Mouse (Mus musculus): ENCODE measurements at regions not wholly inside any gene's neighbourhood (a gene's known extent, or its start where the extent isn't known, plus 50 kb on each side); places are given as distances from the start of the nearest gene placed in this dataset.

- H3K4me1 ChIP-seq (ENCODE audit: control insufficient read depth in 2 of 2, insufficient read depth in 2 of 2, low read length in 2 of 2, poor library complexity in 1 of 2), result no peaks in the 10 kb centered on the region
- no peak overlapping the region for H3K9ac ChIP-seq (ENCODE audit: insufficient read depth, low read depth, low read length, poor library complexity, severe bottlenecking)
- no peak overlapping the region for H3K27ac ChIP-seq (ENCODE audit: insufficient read depth, low read depth, low read length, poor library complexity, severe bottlenecking)
- DNase-seq (ENCODE audit: low read depth, low spot score), result no peak
- TF ChIP-seq MAFK (IDR thresholded peaks at IDR 0.05; ENCODE audit: insufficient read depth, low read depth, low read length) (no peak), ZNF384 (IDR thresholded peaks at IDR 0.05; ENCODE audit: low read depth, low read length) (no peak), CHD2 (IDR thresholded peaks at IDR 0.05; ENCODE audit: low read depth, low read length) (no peak)
- no peak overlapping the region for H3K4me3 ChIP-seq (ENCODE audit: insufficient read depth in 1 of 2, low read depth in 1 of 2, low read length in 2 of 2, poor library complexity in 1 of 2, severe bottlenecking in 1 of 2)
- in situ Hi-C loops (cut with MboI; ENCODE audit: low sequenced_read_pairs in 2 of 2, unreplicated experiment in 2 of 2), result no loop called here
- no peaks in the 10 kb centered on the region for H3K36me3 ChIP-seq (ENCODE audit: control insufficient read depth, insufficient read depth, low read length, poor library complexity, severe bottlenecking)
- H3K9me3 ChIP-seq (ENCODE audit: control insufficient read depth, insufficient read depth, low read depth, low read length), result no peaks in the 10 kb centered on the region
Measured at GRCm38 (mm10) chr1:92744528-92745241, 86.8 kb upstream of the Gpc1 start.

GRCm38 (mm10) chr1:92742881-92743621, 88.4 kb upstream of the Gpc1 start:
- no peaks in the 10 kb centered on the region for H3K9me3 ChIP-seq (ENCODE audit: control insufficient read depth, insufficient read depth, low read depth, low read length)
- H3K27ac ChIP-seq (ENCODE audit: insufficient read depth, low read depth, low read length, poor library complexity, severe bottlenecking), result no peak overlapping the region
- no peak for TF ChIP-seq HCFC1 (IDR thresholded peaks at IDR 0.05; ENCODE audit: borderline replicate concordance, insufficient read depth, low read length)
- TF ChIP-seq MAFK (IDR thresholded peaks at IDR 0.05; ENCODE audit: insufficient read depth, low read depth, low read length), result no peak
- no peak for TF ChIP-seq ZNF384 (IDR thresholded peaks at IDR 0.05; ENCODE audit: low read depth, low read length)
- no peak for TF ChIP-seq CHD2 (IDR thresholded peaks at IDR 0.05; ENCODE audit: low read depth, low read length)
- no peak for TF ChIP-seq ZC3H11A (IDR thresholded peaks at IDR 0.05; ENCODE audit: borderline replicate concordance, low read depth, low read length)
- H3K4me3 ChIP-seq (ENCODE audit: insufficient read depth in 1 of 2, low read depth in 1 of 2, low read length in 2 of 2, poor library complexity in 1 of 2, severe bottlenecking in 1 of 2), result no peak overlapping the region
- no peak for DNase-seq (ENCODE audit: low read depth, low spot score)
- no peaks in the 10 kb centered on the region for H3K36me3 ChIP-seq (ENCODE audit: control insufficient read depth, insufficient read depth, low read length, poor library complexity, severe bottlenecking)
- no peak overlapping the region for H3K9ac ChIP-seq (ENCODE audit: insufficient read depth, low read depth, low read length, poor library complexity, severe bottlenecking)
- H3K4me1 ChIP-seq (ENCODE audit: control insufficient read depth in 2 of 2, insufficient read depth in 2 of 2, low read length in 2 of 2, poor library complexity in 1 of 2), result no peaks in the 10 kb centered on the region; a peak in 1 of 4 replicates
- in situ Hi-C loops (cut with MboI; ENCODE audit: low sequenced_read_pairs in 2 of 2, unreplicated experiment in 2 of 2), result no loop called here

GRCm38 (mm10) chr1:92742300-92742699, 89.1 kb upstream of the Gpc1 start:
- in situ Hi-C loops (cut with MboI; ENCODE audit: low sequenced_read_pairs in 2 of 2, unreplicated experiment in 2 of 2), result no loop called here
- Histone ChIP-seq H3K27ac (ENCODE audit: insufficient read depth, low read depth, low read length, poor library complexity, severe bottlenecking) (no peak overlapping the region), H3K4me3 (ENCODE audit: insufficient read depth in 1 of 2, low read depth in 1 of 2, low read length in 2 of 2, poor library complexity in 1 of 2, severe bottlenecking in 1 of 2) (no peak overlapping the region), H3K4me1 (ENCODE audit: control insufficient read depth in 2 of 2, insufficient read depth in 2 of 2, low read length in 2 of 2, poor library complexity in 1 of 2) (no peaks in the 10 kb centered on the region; a peak in 1 of 4 replicates), H3K9me3 (ENCODE audit: control insufficient read depth, insufficient read depth, low read depth, low read length) (no peaks in the 10 kb centered on the region), H3K36me3 (ENCODE audit: control insufficient read depth, insufficient read depth, low read length, poor library complexity, severe bottlenecking) (no peaks in the 10 kb centered on the region), H3K9ac (ENCODE audit: insufficient read depth, low read depth, low read length, poor library complexity, severe bottlenecking) (no peak overlapping the region)
- DNase-seq (ENCODE audit: low read depth, low spot score), result no peak
- TF ChIP-seq ZC3H11A (IDR thresholded peaks at IDR 0.05; ENCODE audit: borderline replicate concordance, low read depth, low read length), result no peak
- no peak for TF ChIP-seq CHD2 (IDR thresholded peaks at IDR 0.05; ENCODE audit: low read depth, low read length)
- TF ChIP-seq HCFC1 (IDR thresholded peaks at IDR 0.05; ENCODE audit: borderline replicate concordance, insufficient read depth, low read length), result no peak

- Histone ChIP-seq H3K36me3 (ENCODE audit: control insufficient read depth, insufficient read depth, low read length, poor library complexity, severe bottlenecking) (no peaks in the 10 kb centered on the region), H3K9ac (ENCODE audit: insufficient read depth, low read depth, low read length, poor library complexity, severe bottlenecking) (no peak overlapping the region), H3K4me3 (ENCODE audit: insufficient read depth in 1 of 2, low read depth in 1 of 2, low read length in 2 of 2, poor library complexity in 1 of 2, severe bottlenecking in 1 of 2) (no peak overlapping the region), H3K9me3 (ENCODE audit: control insufficient read depth, insufficient read depth, low read depth, low read length) (no peaks in the 10 kb centered on the region), H3K4me1 (ENCODE audit: control insufficient read depth in 2 of 2, insufficient read depth in 2 of 2, low read length in 2 of 2, poor library complexity in 1 of 2) (no peaks in the 10 kb centered on the region; a peak in 1 of 4 replicates), H3K27ac (ENCODE audit: insufficient read depth, low read depth, low read length, poor library complexity, severe bottlenecking) (no peak overlapping the region)
- TF ChIP-seq ZNF384 (IDR thresholded peaks at IDR 0.05; ENCODE audit: low read depth, low read length), result no peak
- no peak for TF ChIP-seq MAFK (IDR thresholded peaks at IDR 0.05; ENCODE audit: insufficient read depth, low read depth, low read length)
- no peak for TF ChIP-seq ZC3H11A (IDR thresholded peaks at IDR 0.05; ENCODE audit: borderline replicate concordance, low read depth, low read length)
- DNase-seq (ENCODE audit: low read depth, low spot score), result no peak
- in situ Hi-C loops (cut with MboI; ENCODE audit: low sequenced_read_pairs in 2 of 2, unreplicated experiment in 2 of 2), result no loop called here
Measured at GRCm38 (mm10) chr1:92741047-92741446, 90.4 kb upstream of the Gpc1 start.

Measured in ES-E14 (cell line).